Mouse (Mus musculus) C2C12 (cell line): ENCODE data around the gene Tmem233. TPM values are rescaled to one million over a fixed set of nuclear protein-coding genes. Genes with fewer than 3 reads are reported as not detected.

Experiments
- H3K27me3 ChIP-seq: one replicate; pipeline ENCODE4 v1.6.1; 2011; ENCODE audit not compliant: control insufficient read depth, insufficient read depth, insufficient read length
- H3K36me3 ChIP-seq: one replicate; pipeline ENCODE4 v1.6.1; 2011; ENCODE audit not compliant: control insufficient read depth, insufficient read depth
- H3K4me3 ChIP-seq: one replicate; pipeline ENCODE4 v1.5.1; 2011; ENCODE audit warnings: mild to moderate bottlenecking, control low read depth; ENCODE audit not compliant: poor library complexity, insufficient read depth, severe bottlenecking
- H3K79me2 ChIP-seq: one replicate; pipeline ENCODE4 v1.6.1; 2011; ENCODE audit not compliant: control insufficient read depth, insufficient read depth
- H3K79me3 ChIP-seq: one replicate; pipeline ENCODE4 v1.6.1; 2011; ENCODE audit warnings: low read depth, control low read depth
- H3ac ChIP-seq: one replicate; pipeline ENCODE3; 2011; ENCODE audit warnings: low read depth; ENCODE audit not compliant: control insufficient read depth, insufficient read length
- CEBPB ChIP-seq: IDR thresholded peaks from one replicate; pipeline ENCODE4 v1.6.1; 2011; ENCODE audit warnings: low read depth, mild to moderate bottlenecking, control low read depth, moderate library complexity
- CTCF ChIP-seq: IDR thresholded peaks from one replicate; pipeline ENCODE4 v1.5.1; 2011; ENCODE audit not compliant: control insufficient read depth, insufficient read depth, insufficient read length
- FOSL1 ChIP-seq: IDR thresholded peaks from one replicate; pipeline ENCODE4 v1.8.0; 2011; ENCODE audit warnings: mild to moderate bottlenecking, low read length; ENCODE audit not compliant: poor library complexity, insufficient read depth, severe bottlenecking
- MAX ChIP-seq: IDR thresholded peaks from one replicate; pipeline ENCODE4 v1.6.1; 2011; ENCODE audit warnings: mild to moderate bottlenecking, control low read depth
- MYOD1 ChIP-seq: IDR thresholded peaks from one replicate; pipeline ENCODE4 v1.6.1; 2011; ENCODE audit warnings: low read depth; ENCODE audit not compliant: control insufficient read depth, insufficient read length
- MYOG ChIP-seq: IDR thresholded peaks from one replicate; pipeline ENCODE4 v1.6.1; 2011; ENCODE audit not compliant: control insufficient read depth, insufficient read length; ENCODE audit errors: extremely low read depth
- USF1 ChIP-seq: IDR thresholded peaks from one replicate; pipeline ENCODE4 v1.6.1; 2011; ENCODE audit warnings: low read depth, mild to moderate bottlenecking, control low read depth, moderate library complexity
- polyA plus RNA-seq: library from polyadenylated mRNA; unstranded; fragments of >200 nt; fragmentation: generic; extraction: Trizol; gene quantifications from one replicate; pipeline ENCODE4 v1.2.1, GENCODE M21; 2012; ENCODE audit warnings: missing spikeins

The Tmem233 gene
- polyA plus RNA-seq, 1 experiment = not detected

DNA sequence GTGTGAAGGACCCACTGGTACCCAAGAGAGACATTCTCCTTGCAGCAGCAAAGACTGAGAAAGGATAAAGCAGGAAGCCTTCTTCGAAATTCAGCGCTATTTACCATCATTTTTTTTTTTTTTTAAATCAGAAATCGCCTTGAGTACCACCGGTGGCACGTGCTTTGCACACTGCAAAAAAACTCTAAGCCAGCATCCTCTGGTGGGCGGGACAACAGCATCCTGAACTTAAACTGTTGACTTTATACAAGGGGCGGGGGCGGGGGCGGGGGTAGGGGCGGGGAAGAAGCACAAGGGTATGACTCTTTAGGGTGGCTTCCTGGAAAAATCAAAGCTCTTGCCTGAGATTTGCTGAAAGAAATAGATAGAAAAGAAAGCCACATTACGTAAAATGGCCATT lies 43.3 kb downstream of the Tmem233 start:
- Histone ChIP-seq H3ac (no peak overlapping the region), H3K4me3 (no peak overlapping the region), H3K27me3 (peaks cover 24% of the 10 kb centered on the region), H3K79me2 (no peaks in the 10 kb centered on the region), H3K36me3 (no peaks in the 10 kb centered on the region), H3K79me3 (no peaks in the 10 kb centered on the region)
- TF ChIP-seq CEBPB = no peak
- TF ChIP-seq MYOG = no peak
- TF ChIP-seq MAX = no peak

GRCm38 (mm10) chr5:116037731-116038130 lies 45.3 kb downstream of the Tmem233 start:
- H3ac ChIP-seq = no peak overlapping the region
- H3K36me3 ChIP-seq = no peaks in the 10 kb centered on the region
- peaks cover 26% of the 10 kb centered on the region for H3K27me3 ChIP-seq
- no peak overlapping the region for H3K4me3 ChIP-seq
- no peak for TF ChIP-seq CTCF
- no peak for TF ChIP-seq MYOG
- no peak for TF ChIP-seq USF1
- TF ChIP-seq MAX = no peak
- TF ChIP-seq CEBPB = no peak
- no peak for TF ChIP-seq MYOD1
- no peak for TF ChIP-seq FOSL1
- no peaks in the 10 kb centered on the region for H3K79me2 ChIP-seq
- H3K79me3 ChIP-seq = no peaks in the 10 kb centered on the region

- Histone ChIP-seq H3K27me3 (peaks cover 27% of the 10 kb centered on the region), H3ac (no peak overlapping the region), H3K79me3 (no peaks in the 10 kb centered on the region), H3K4me3 (no peak overlapping the region), H3K79me2 (no peaks in the 10 kb centered on the region), H3K36me3 (no peaks in the 10 kb centered on the region)
- no peak for TF ChIP-seq MAX
- TF ChIP-seq MYOG = no peak
- no peak for TF ChIP-seq CEBPB
- no peak for TF ChIP-seq FOSL1
- no peak for TF ChIP-seq MYOD1
- TF ChIP-seq CTCF = no peak
- TF ChIP-seq USF1 = no peak
Measured at GRCm38 (mm10) chr5:116036465-116036864, 46.6 kb downstream of the Tmem233 start.

- Histone ChIP-seq H3K36me3 (no peaks in the 10 kb centered on the region), H3K79me3 (no peaks in the 10 kb centered on the region), H3ac (no peak overlapping the region), H3K79me2 (no peaks in the 10 kb centered on the region), H3K27me3 (peaks cover 10% of the 10 kb centered on the region), H3K4me3 (no peak overlapping the region)
- no peak for TF ChIP-seq FOSL1
- TF ChIP-seq CTCF = peak; percentile 51
Measured at GRCm38 (mm10) chr5:116031190-116031577, 51.9 kb downstream of the Tmem233 start.

GRCm38 (mm10) chr5:116030566-116031189 lies 52.4 kb downstream of the Tmem233 start:
- H3K36me3 ChIP-seq = no peaks in the 10 kb centered on the region
- no peaks in the 10 kb centered on the region for H3K79me3 ChIP-seq
- H3K27me3 ChIP-seq = peaks cover 6% of the 10 kb centered on the region
- H3ac ChIP-seq = no peak overlapping the region
- H3K79me2 ChIP-seq = no peaks in the 10 kb centered on the region
- H3K4me3 ChIP-seq = no peak overlapping the region
- TF ChIP-seq CEBPB = no peak
- TF ChIP-seq MYOD1 = no peak
- no peak for TF ChIP-seq USF1
- no peak for TF ChIP-seq CTCF
- no peak for TF ChIP-seq FOSL1
- TF ChIP-seq MYOG = no peak
- TF ChIP-seq MAX = no peak

- Histone ChIP-seq H3K79me3 (no peaks in the 10 kb centered on the region), H3K79me2 (peaks cover under 1% of the 10 kb centered on the region), H3K4me3 (no peak overlapping the region), H3K27me3 (peaks cover 3% of the 10 kb centered on the region), H3K36me3 (no peaks in the 10 kb centered on the region), H3ac (no peak overlapping the region)
- TF ChIP-seq CTCF (no peak), USF1 (no peak), FOSL1 (no peak), MYOD1 (no peak), MYOG (no peak), MAX (no peak), CEBPB (no peak)
Measured at GRCm38 (mm10) chr5:116029071-116029470, 54.0 kb downstream of the Tmem233 start.
